Mouse (Mus musculus): ENCODE data around the gene Isyna1.
A peak's percentile ranks its signal among the peaks of the same experiment; 100 is the strongest.

Gene Isyna1

GRCm38 (mm10) chr8:70622220-70622619, 28.0 kb downstream of the Isyna1 start:
- no peak for DNase-seq (ENCODE audit: low read depth, low spot score)

DNA sequence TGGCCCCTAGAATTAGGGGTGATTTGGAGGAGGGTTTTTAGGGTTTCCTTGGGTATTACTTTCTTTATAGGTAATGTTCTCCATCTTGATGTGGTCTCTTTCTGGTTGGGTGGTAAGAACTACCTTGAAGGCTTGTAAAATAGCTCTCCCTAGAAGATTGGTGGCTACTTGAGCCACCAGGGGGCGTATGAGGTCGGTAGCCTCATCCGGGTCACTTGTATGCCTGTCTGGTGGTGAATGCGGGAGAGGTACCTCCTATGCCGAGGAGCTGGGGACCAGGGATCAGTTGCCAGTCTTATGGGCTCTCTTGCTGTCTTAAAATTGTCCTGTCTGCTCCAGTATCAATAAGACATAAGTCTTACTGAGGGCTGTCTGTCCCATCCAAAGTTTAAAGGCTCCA, 30.9 kb downstream of the Isyna1 start:
- DNase-seq (ENCODE audit: low read depth, low spot score) = no peak

- DNase-seq (ENCODE audit: low read depth, low spot score) = no peak
Observed at GRCm38 (mm10) chr8:70627041-70627440, 32.9 kb downstream of the Isyna1 start.

GRCm38 (mm10) chr8:70628986-70629490, 34.9 kb downstream of the Isyna1 start:
- no peak for DNase-seq (ENCODE audit: low read depth, low spot score)

DNA sequence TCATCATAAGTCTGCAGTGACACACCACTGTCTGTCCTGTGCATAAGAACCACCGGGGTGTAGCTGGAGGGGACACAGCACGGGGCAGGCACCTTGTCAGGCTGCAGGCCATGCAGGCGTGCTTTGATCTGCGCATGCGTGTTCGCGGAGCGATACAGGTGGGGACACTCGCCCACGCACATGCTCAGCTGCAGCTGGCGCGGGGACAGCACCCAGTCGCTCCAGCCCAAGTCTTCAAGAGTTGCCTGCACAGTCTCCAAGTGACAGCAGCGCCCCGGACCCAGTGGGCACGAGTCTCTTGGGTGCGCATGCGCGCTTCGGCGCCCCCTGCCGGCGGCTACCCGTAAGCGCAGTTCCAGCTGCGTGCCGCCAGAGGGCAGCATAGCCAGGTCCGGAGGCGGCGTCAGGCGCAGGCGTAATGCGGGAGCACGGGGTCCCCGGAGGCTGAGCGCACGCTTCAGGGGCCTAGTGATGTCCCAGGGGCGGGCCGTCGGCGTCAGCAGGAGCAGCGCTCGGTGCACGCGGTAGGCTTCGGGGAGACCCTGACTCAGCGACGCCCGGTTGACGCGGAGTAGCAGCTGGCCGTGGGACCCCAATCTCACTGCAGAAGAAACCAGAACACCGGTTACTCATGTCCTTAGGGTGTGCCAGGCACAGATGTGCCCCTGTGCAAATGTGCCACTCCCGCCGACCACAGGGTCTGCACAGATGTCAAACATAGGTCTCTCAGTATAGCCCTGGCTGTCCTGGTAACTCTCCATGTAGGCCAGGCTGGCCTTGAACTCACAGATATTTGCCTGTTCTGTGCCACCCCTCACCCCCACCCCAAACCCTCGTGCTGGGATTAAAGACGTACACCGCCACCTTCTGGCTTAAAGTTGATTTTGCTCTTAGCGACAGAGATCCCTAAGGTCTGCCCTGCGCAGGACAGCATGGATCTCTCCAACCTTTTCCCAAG, 35.7 kb downstream of the Isyna1 start:
- peak; percentile 93 for DNase-seq (ENCODE audit: low read depth, low spot score)

GRCm38 (mm10) chr8:70630532-70631381, 36.6 kb downstream of the Isyna1 start:
- DNase-seq (ENCODE audit: low read depth, low spot score) = no peak

DNA sequence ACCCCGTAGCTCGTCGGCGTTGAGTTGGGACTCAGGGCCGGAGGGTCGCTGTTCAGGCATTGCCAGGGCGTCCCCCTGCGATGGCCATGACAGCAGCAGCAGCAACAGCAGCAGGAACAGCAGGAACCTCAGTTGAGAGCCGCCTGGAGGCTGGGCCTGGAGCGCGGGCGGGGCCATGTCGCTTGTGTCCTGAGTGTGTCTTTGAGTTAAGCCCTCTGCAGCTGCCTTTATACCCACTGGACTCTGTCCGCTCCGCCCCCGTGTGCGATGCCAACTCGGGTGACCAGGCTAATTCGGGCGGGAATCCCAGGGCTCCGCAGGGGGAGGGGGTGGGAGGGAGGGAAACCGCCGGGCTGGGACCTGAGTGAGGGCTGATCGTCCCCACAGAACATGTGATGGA, 37.3 kb downstream of the Isyna1 start:
- DNase-seq (ENCODE audit: low read depth, low spot score) = no peak

DNA sequence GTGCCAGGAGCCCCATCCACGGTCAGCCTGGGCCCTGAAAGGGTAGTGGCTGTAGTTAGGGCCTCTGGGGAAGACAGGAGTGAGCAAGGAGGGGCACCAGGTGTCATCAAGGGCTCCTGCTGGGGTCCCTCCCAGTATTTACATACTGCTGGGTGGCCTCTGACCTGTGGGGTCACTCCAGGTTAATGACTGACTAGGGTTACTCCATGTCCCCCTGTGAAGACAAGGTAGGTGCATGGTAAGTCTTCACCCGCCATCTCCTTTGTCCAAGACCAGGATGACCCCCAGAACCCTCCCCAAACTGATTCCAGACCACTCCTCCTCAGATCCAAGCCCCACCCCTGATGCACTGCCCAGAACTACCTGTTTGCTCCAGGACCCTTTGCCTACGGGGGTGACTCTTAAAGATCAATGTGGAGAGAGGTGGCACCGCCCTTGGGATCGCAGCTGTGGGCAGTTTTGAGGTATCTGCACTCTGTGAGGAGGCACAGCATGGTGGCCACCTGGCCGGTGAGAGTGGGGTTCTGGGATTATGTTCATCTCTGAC, 38.2 kb downstream of the Isyna1 start, which contains the start of gene Gdf15:
Gdf15 (minus strand) TSS at position 111 of the 547 bp plus-strand sequence.
- no peak for DNase-seq (ENCODE audit: low read depth, low spot score)

- no peak for DNase-seq (ENCODE audit: low read depth, low spot score)
Observed at GRCm38 (mm10) chr8:70634066-70634465, 39.9 kb downstream of the Isyna1 start.

DNA sequence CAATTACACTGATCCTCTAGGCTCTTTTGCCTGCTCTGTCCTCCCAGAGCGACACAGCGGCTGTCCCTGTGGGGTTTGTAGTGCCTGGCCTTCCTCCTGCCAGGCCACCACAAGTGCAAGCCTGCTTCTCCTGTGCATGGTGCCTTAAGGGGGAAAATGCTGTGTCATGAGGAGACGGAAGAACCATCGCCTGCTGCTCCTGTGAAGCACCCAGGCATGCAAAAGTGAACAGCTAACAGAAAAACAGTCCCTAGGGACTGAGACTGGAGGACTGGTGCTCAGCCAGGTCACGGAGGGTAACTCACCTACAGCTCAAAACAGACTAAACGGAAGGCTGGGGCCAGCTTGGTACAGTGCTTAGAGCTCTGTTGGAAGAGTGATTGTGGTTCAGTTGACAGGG, 41.4 kb downstream of the Isyna1 start:
- DNase-seq (ENCODE audit: low read depth, low spot score) = no peak

DNA sequence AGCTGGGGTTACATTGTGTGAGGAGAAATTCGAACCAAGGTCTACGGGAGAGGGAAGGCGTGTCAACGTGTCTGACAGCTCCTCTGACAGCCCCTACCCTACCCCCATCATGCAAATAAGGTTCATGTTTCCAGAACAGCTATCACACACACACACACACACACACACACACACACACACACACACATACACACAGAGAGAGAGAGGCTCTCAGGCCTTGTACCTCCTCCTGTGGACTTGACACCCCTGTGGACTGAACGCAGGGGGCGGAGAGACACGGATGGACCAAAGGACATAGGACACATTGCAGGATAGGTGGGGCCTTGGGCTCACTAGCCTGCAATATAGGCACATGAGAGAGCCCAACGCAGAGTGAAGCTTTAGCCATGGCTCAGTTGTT, 42.7 kb downstream of the Isyna1 start:
- DNase-seq (ENCODE audit: low read depth, low spot score) = no peak

GRCm38 (mm10) chr8:70638752-70639151, 44.6 kb downstream of the Isyna1 start:
- DNase-seq (ENCODE audit: low read depth, low spot score) = no peak

DNA sequence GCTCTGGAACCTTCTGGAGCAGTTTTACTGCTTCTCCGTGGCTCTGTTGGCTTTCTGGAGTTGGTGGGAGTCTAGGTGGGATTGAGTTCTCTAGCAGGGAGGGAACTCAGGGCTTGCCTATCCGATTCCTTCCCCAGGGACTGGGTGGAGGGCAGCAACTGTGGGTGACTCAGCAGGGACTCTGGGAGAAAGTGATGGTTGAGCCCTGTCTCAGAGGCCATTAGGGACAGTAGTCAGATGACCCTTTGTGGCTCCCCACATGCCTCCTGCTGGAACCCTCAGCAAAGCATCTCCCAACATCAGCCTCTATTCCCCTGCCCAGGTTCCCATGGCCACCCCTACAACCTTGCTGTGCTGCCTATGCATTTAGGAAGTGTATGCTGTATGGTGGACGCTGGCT, 48.8 kb downstream of the Isyna1 start:
- no peak for DNase-seq (ENCODE audit: low read depth, low spot score)

- no peak for DNase-seq (ENCODE audit: low read depth, low spot score)
Observed at GRCm38 (mm10) chr8:70644065-70644464, 49.9 kb downstream of the Isyna1 start.

DNA sequence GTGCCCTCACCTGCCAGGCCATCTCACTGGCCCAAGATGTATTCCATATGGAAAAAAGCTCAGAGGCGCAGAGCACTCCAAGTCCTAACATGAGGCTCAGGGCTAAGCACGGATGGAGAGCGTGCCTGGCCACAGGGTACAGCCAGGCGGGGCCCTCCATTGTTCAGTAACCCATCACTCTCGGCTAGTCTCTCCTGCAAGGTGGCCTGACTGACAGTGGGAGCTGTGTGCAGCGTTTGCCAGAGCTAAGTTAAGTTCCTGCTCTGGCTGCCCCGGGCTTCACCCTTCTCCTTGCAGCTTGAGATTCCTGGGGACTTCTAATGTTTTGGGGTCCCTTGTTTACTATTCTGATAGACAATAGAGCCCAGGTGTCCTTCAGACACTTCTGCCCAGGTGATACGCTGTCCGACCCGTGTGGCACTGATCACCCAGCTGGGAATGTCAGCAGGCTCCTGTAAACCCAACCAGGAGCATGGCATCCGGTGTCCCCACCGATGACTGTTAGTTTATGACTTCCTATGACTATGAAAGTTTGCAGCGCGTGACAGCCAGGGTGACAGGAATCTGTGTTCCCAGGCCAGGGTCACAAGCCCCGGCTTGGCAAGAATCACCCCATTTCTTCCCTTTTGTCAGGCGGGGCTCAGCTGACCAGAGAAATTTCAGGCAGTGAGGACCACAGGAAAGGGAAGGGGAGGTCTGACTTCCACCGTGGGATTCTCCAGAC, 51.5 kb downstream of the Isyna1 start:
- DNase-seq (ENCODE audit: low read depth, low spot score) = no peak

DNA sequence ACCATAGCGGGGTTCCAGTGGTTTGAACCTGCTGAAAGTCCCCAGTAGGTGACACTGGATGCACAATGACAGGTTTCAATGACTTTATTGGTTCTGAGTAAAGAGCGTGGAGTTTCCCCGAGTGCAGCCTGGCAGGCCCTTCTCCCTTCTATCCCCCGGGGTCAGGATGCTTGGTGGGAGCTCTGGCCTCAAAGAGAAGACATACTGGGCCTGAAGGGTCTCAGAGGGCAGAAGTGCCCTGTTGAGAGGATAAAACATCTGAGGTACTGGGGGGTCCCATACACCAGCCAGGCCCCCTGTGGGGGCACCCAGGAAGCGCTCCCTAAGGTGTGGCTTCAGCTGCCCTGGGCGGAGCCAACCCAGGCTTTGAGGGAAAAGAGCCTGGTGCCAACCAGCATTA, 52.2 kb downstream of the Isyna1 start:
- no peak for DNase-seq (ENCODE audit: low read depth, low spot score)

GRCm38 (mm10) chr8:70646775-70647174, 52.6 kb downstream of the Isyna1 start:
- DNase-seq (ENCODE audit: low read depth, low spot score) = no peak

Measured in forelimb bud, embryonic 11.5 days (tissue).